ENCODE assay signal across 27 mouse cellular contexts in the genomic region with DNA sequence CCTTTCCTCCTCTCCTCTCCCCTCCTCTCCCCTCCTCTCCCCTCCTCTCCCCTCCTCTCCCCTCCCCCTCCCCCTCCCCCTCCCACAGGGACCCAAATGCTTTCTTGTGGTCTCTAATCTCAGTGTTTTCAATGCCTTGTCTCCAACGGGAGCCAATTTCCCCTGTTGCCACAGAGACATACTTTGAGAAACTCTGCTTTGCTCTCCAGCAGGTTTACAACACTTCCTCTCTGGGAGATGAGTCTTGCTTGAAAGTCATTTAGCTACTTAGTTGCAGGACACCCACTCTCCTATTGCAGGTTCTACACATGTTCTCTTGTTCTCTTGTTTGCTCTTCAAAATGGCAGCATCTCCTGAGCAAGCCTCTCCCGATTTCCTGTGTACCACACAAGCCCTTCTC. TPM values are rescaled to one million over a fixed set of nuclear protein-coding genes. Genes with fewer than 3 reads are reported as not detected.
DNase-seq lines count a peak whose midpoint lies in the region; ATAC-seq lines count a peak whose summit lies in the region.
"Had no signal": no experiment of that assay in that cellular context is flagged by ENCODE, and none has a peak within 500 bp of the region (broad histone marks: within the 10 kb centered on the region; RNA-seq: fewer than 3 reads in every experiment).

No protein-coding gene starts in this region.

- H3K9ac ChIP-seq in midbrain, embryonic 11.5 days (ENCODE audit: low read length), result no peak overlapping the region
- H3K9ac ChIP-seq in midbrain, embryonic 15.5 days, result no peak overlapping the region
- H3K9ac ChIP-seq: embryonic facial prominence, embryonic 13.5 days; forebrain, embryonic 12.5 days; forebrain, embryonic 15.5 days; hindbrain, embryonic 12.5 days; hindbrain, embryonic 15.5 days had no signal

- no peaks in the 10 kb centered on the region for H3K36me3 ChIP-seq in midbrain, embryonic 11.5 days (ENCODE audit: control insufficient read depth, insufficient read depth, low read length)
- no peaks in the 10 kb centered on the region for H3K36me3 ChIP-seq in midbrain, embryonic 15.5 days (replicated peaks)
- H3K36me3 ChIP-seq: embryonic facial prominence, embryonic 10.5 days; embryonic facial prominence, embryonic 13.5 days; forebrain, embryonic 12.5 days; forebrain, embryonic 15.5 days; hindbrain, embryonic 12.5 days; hindbrain, embryonic 15.5 days had no signal

- no peak overlapping the region for H3K4me2 ChIP-seq in midbrain, embryonic 11.5 days
- H3K4me2 ChIP-seq in midbrain, embryonic 15.5 days, result no peak overlapping the region
- H3K4me2 ChIP-seq: embryonic facial prominence, embryonic 13.5 days; forebrain, embryonic 12.5 days; forebrain, embryonic 15.5 days; heart, embryonic 11.5 days; hindbrain, embryonic 12.5 days; hindbrain, embryonic 15.5 days had no signal

- no peak overlapping the region for H3K4me3 ChIP-seq in midbrain, embryonic 11.5 days (ENCODE audit: low read depth, low read length)
- H3K4me3 ChIP-seq in midbrain, embryonic 15.5 days, result no peak overlapping the region
- H3K4me3 ChIP-seq: embryonic facial prominence, embryonic 10.5 days; embryonic facial prominence, embryonic 13.5 days; erythroblast, embryonic 14.5 days; forebrain, embryonic 12.5 days; forebrain, embryonic 15.5 days; hindbrain, embryonic 12.5 days; hindbrain, embryonic 15.5 days had no signal

- no peaks in the 10 kb centered on the region for H3K9me3 ChIP-seq in midbrain, embryonic 11.5 days (ENCODE audit: control insufficient read depth, low read length)
- no peaks in the 10 kb centered on the region for H3K9me3 ChIP-seq in midbrain, embryonic 15.5 days
- H3K9me3 ChIP-seq: embryonic facial prominence, embryonic 10.5 days; embryonic facial prominence, embryonic 13.5 days; forebrain, embryonic 12.5 days; forebrain, embryonic 15.5 days; G1E; hindbrain, embryonic 12.5 days; hindbrain, embryonic 15.5 days had no signal

- H3K4me1 ChIP-seq in midbrain, embryonic 11.5 days (ENCODE audit: control insufficient read depth, insufficient read depth, low read length), result no peaks in the 10 kb centered on the region
- H3K4me1 ChIP-seq in midbrain, embryonic 15.5 days, result no peaks in the 10 kb centered on the region
- H3K4me1 ChIP-seq: embryonic facial prominence, embryonic 10.5 days; embryonic facial prominence, embryonic 13.5 days; forebrain, embryonic 12.5 days; forebrain, embryonic 15.5 days; hindbrain, embryonic 12.5 days; hindbrain, embryonic 15.5 days had no signal

- DNase-seq in midbrain, embryonic 11.5 days (ENCODE audit: low spot score, missing footprints), result peak; percentile 82
- DNase-seq in NIH3T3 (ENCODE audit: low read depth), result peak; percentile 32
- no peak for DNase-seq in retina, embryonic 14.5 days (ENCODE audit: low spot score)
- DNase-seq in spleen, postnatal 10 days (ENCODE audit: low spot score in 2 of 2), result no peak
- no peak for DNase-seq in adrenal gland, adult (ENCODE audit: inconsistent age in 2 of 2, low spot score in 1 of 2)
- DNase-seq: adrenal gland, adult 2 months; adrenal gland, postnatal 14 days; B cell, adult 2 months; cerebellum, adult 11-12 months; cerebellum, adult 8-10 months; cerebellum, postnatal 10 days; cerebellum, postnatal 36 days; embryo, embryonic 11 days; gastrocnemius, postnatal 25 days; heart, adult 11 months had no signal

- no peak overlapping the region for H3K27ac ChIP-seq in midbrain, embryonic 11.5 days (ENCODE audit: low read depth, low read length)
- H3K27ac ChIP-seq in midbrain, embryonic 15.5 days, result no peak overlapping the region
- H3K27ac ChIP-seq: embryonic facial prominence, embryonic 10.5 days; embryonic facial prominence, embryonic 13.5 days; forebrain, embryonic 12.5 days; forebrain, embryonic 15.5 days; hindbrain, embryonic 12.5 days; hindbrain, embryonic 15.5 days had no signal

- no peaks in the 10 kb centered on the region for H3K27me3 ChIP-seq in midbrain, embryonic 11.5 days (ENCODE audit: control insufficient read depth, insufficient read depth, low read length)
- no peaks in the 10 kb centered on the region for H3K27me3 ChIP-seq in midbrain, embryonic 15.5 days (replicated peaks)
- H3K27me3 ChIP-seq: CH12.LX; embryonic facial prominence, embryonic 13.5 days; forebrain, embryonic 12.5 days; forebrain, embryonic 15.5 days; hindbrain, embryonic 12.5 days; hindbrain, embryonic 15.5 days had no signal

- 51% methylated on average over 2 of the region's 2 CpGs for WGBS in midbrain, embryonic 11.5 days
- WGBS in midbrain, embryonic 15.5 days, result 69% methylated on average over 2 of the region's 2 CpGs

- ATAC-seq in midbrain, embryonic 11.5 days (ENCODE audit: low FRiP score), result no peak
- no peak for ATAC-seq in midbrain, embryonic 15.5 days (replicated peaks)
- ATAC-seq in granulocyte monocyte progenitor cell, adult 5-6 weeks (replicated peaks; ENCODE audit: poor library complexity, severe bottlenecking), result peak; percentile 69
- ATAC-seq: forebrain, embryonic 15.5 days had no signal

RNA-seq across cellular contexts. Expression of gene Nrbf2, which starts 17.2 kb away (rescaled TPM):
- 43.6 and 51.1 TPM in 2 replicates for polyA plus RNA-seq in midbrain, embryonic 11.5 days (2014; fragmentation: Nextera tagmentation; extraction: Ambion mirVana)
- polyA plus RNA-seq in midbrain, embryonic 15.5 days (2015; fragmentation: Nextera tagmentation; extraction: Ambion mirVana), result 37.3 and 40.4 TPM in 2 replicates
- 22.8 and 32.9 TPM in 2 replicates for total RNA-seq in granulocyte monocyte progenitor cell, adult 5-6 weeks (2014; fragmentation: Nextera tagmentation)
- total RNA-seq in granulocyte monocyte progenitor cell, adult 5-6 weeks (2017), result 19.4 and 19.6 TPM in 2 replicates

Comparison
In these comparisons a context has a peak if more than half of its experiments do, and no peak if none do; other contexts are left out.
1. DNase-seq: peak in midbrain, embryonic 11.5 days (single experiment) and NIH3T3 (single experiment); none in retina, embryonic 14.5 days (single experiment), spleen, postnatal 10 days (0 of 2) and adrenal gland, adult (0 of 2).